In genomic region chr15:77368148-77368547, GRCm38 (mm10) we compare ENCODE assay signal across 8 mouse cellular contexts. TPM values are rescaled to one million over a fixed set of nuclear protein-coding genes. Genes with fewer than 3 reads are reported as not detected.
DNase-seq lines count a peak whose midpoint lies in the region; ATAC-seq and TF ChIP-seq lines count a peak whose summit lies in the region.

No protein-coding gene starts in this region.

- no peak overlapping the region for H3K4me3 ChIP-seq in forebrain, embryonic 14.5 days (ENCODE audit: low read depth, low read length)
- H3K4me3 ChIP-seq in liver, embryonic 15.5 days (replicated peaks), result no peak overlapping the region
- no peak overlapping the region for H3K4me3 ChIP-seq in neural tube, embryonic 12.5 days
- H3K4me3 ChIP-seq in stomach, postnatal 0 days (ENCODE audit: low read depth, low read length), result no peak overlapping the region

- H3K4me1 ChIP-seq in forebrain, embryonic 14.5 days (ENCODE audit: control insufficient read depth, insufficient read depth, low read length), result peaks cover 19% of the 10 kb centered on the region
- peaks cover 12% of the 10 kb centered on the region for H3K4me1 ChIP-seq in liver, embryonic 15.5 days (replicated peaks)
- peaks cover 21% of the 10 kb centered on the region; the same call in 1 of the 2 replicates for H3K4me1 ChIP-seq in neural tube, embryonic 12.5 days
- no peaks in the 10 kb centered on the region; the same call in 1 of the 2 replicates for H3K4me1 ChIP-seq in stomach, postnatal 0 days (replicated peaks; ENCODE audit: control insufficient read depth, insufficient read depth)

- TF ChIP-seq CTCF in stomach, postnatal 0 days (IDR thresholded peaks at IDR 0.05; ENCODE audit: low read depth), result peak; percentile 100

- H3K27ac ChIP-seq in forebrain, embryonic 14.5 days (ENCODE audit: low read depth, low read length), result peak overlapping the region; percentile 82
- no peak overlapping the region for H3K27ac ChIP-seq in liver, embryonic 15.5 days (replicated peaks)
- H3K27ac ChIP-seq in neural tube, embryonic 12.5 days, result no peak overlapping the region
- peak overlapping the region; percentile 14; the same call in 1 of the 2 replicates for H3K27ac ChIP-seq in stomach, postnatal 0 days (replicated peaks)

- H3K4me2 ChIP-seq in forebrain, embryonic 14.5 days (ENCODE audit: low read length), result peak overlapping the region; percentile 37; the same call in 1 of the 2 replicates
- peak overlapping the region; percentile 32; the same call in 1 of the 2 replicates for H3K4me2 ChIP-seq in liver, embryonic 15.5 days
- H3K4me2 ChIP-seq in neural tube, embryonic 12.5 days (replicated peaks), result peak overlapping the region; percentile 33; the same call in 1 of the 2 replicates
- peak overlapping the region; percentile 36 for H3K4me2 ChIP-seq in stomach, postnatal 0 days (replicated peaks; ENCODE audit: low read depth)

- H3K9me3 ChIP-seq in forebrain, embryonic 14.5 days (replicated peaks; ENCODE audit: control insufficient read depth, low read length), result no peaks in the 10 kb centered on the region
- H3K9me3 ChIP-seq in liver, embryonic 15.5 days (replicated peaks), result no peaks in the 10 kb centered on the region
- H3K9me3 ChIP-seq in neural tube, embryonic 12.5 days, result no peaks in the 10 kb centered on the region
- H3K9me3 ChIP-seq in stomach, postnatal 0 days (ENCODE audit: control insufficient read depth, low read length), result no peaks in the 10 kb centered on the region

- ATAC-seq in cerebellum, adult (ENCODE audit: insufficient number of reproducible peaks, low FRiP score, low TSS enrichment), result peak; percentile 64
- peak; percentile 76 for ATAC-seq in forebrain, embryonic 14.5 days
- ATAC-seq in liver, embryonic 15.5 days (ENCODE audit: insufficient read depth), result peak; percentile 53; the same call in 1 of the 2 replicates
- ATAC-seq in neural tube, embryonic 12.5 days (ENCODE audit: low FRiP score, low read depth), result 0 out of 2 replicates have a peak, but pooled peaks have one; percentile 26
- ATAC-seq in stomach, postnatal 0 days (ENCODE audit: low FRiP score, low TSS enrichment), result peak; percentile 84

- no peak for TF ChIP-seq EP300 in stomach, postnatal 0 days (optimal IDR thresholded peaks at IDR 0.05)

- WGBS in forebrain, embryonic 14.5 days, result under 1% methylated on average over 13 of the region's 13 CpGs
- WGBS in liver, embryonic 15.5 days (ENCODE audit: insufficient replicate concordance), result 0% methylated on average over 13 of the region's 13 CpGs
- WGBS in neural tube, embryonic 12.5 days, result 1% methylated on average over 13 of the region's 13 CpGs
- under 1% methylated on average over 13 of the region's 13 CpGs for WGBS in stomach, postnatal 0 days

- peak; percentile 95 for DNase-seq in ES-CJ7 (ENCODE audit: low read depth, low spot score)
- peak; percentile 96 for DNase-seq in forebrain, embryonic 14.5 days (ENCODE audit: low spot score)
- peak; percentile 98 to 99 for DNase-seq in heart, postnatal 10 days
- DNase-seq in kidney, postnatal 4 days, result peak; percentile 98 to 99
- peak; percentile 97 for DNase-seq in stomach, postnatal 0 days (ENCODE audit: low spot score)

- H3K9ac ChIP-seq in forebrain, embryonic 14.5 days (ENCODE audit: low read length), result peak overlapping the region; percentile 46
- no peak overlapping the region for H3K9ac ChIP-seq in liver, embryonic 15.5 days
- H3K9ac ChIP-seq in neural tube, embryonic 12.5 days, result no peak overlapping the region
- 0 out of 2 replicates have a peak overlapping the region, but pooled peaks have one; percentile 18 for H3K9ac ChIP-seq in stomach, postnatal 0 days (ENCODE audit: low read length)

- intact Hi-C loops in heart, postnatal 10 days (cut with DNase I), result loop anchor here (2.0 to 5.0 kb wide), 3 partner anchors 266 to 396 kb away; no protein-coding TSS in a partner anchor

- H3K36me3 ChIP-seq in forebrain, embryonic 14.5 days (ENCODE audit: control insufficient read depth, insufficient read depth, low read length), result no peaks in the 10 kb centered on the region
- no peaks in the 10 kb centered on the region for H3K36me3 ChIP-seq in liver, embryonic 15.5 days (replicated peaks)
- no peaks in the 10 kb centered on the region for H3K36me3 ChIP-seq in neural tube, embryonic 12.5 days
- H3K36me3 ChIP-seq in stomach, postnatal 0 days (ENCODE audit: control insufficient read depth, insufficient read depth, low read length), result no peaks in the 10 kb centered on the region

- no peaks in the 10 kb centered on the region for H3K27me3 ChIP-seq in forebrain, embryonic 14.5 days (replicated peaks; ENCODE audit: control insufficient read depth, insufficient read depth, low read length)
- H3K27me3 ChIP-seq in liver, embryonic 15.5 days, result peaks cover 13% of the 10 kb centered on the region
- H3K27me3 ChIP-seq in neural tube, embryonic 12.5 days (replicated peaks), result no peaks in the 10 kb centered on the region
- H3K27me3 ChIP-seq in stomach, postnatal 0 days (ENCODE audit: control insufficient read depth, insufficient read depth, low read length), result no peaks in the 10 kb centered on the region

RNA-seq across cellular contexts. Expression of gene Apol7a, which starts 30.8 kb away (rescaled TPM):
- polyA plus RNA-seq in forebrain, embryonic 14.5 days (2014; fragmentation: Nextera tagmentation; extraction: Ambion mirVana), result not detected in 2 replicates
- total RNA-seq in heart, postnatal 10 days (2021), result under 1 TPM; 0.17 to 0.34 TPM
- 1.8 and 2.6 TPM in 2 replicates for polyA plus RNA-seq in liver, embryonic 15.5 days (2015; fragmentation: Nextera tagmentation; extraction: Ambion mirVana)
- not detected in 2 replicates for polyA plus RNA-seq in neural tube, embryonic 12.5 days (2016; fragmentation: Nextera tagmentation; extraction: Ambion mirVana)
- 12.7 and 14.5 TPM in 2 replicates for polyA plus RNA-seq in stomach, postnatal 0 days (2015; fragmentation: Nextera tagmentation; extraction: Ambion mirVana)

RNA-seq across cellular contexts. Expression of gene Apol9a, which starts 42.8 kb away (rescaled TPM):
- polyA plus RNA-seq in forebrain, embryonic 14.5 days (2014; fragmentation: Nextera tagmentation; extraction: Ambion mirVana), result not detected in 2 replicates
- total RNA-seq in heart, postnatal 10 days (2021), result under 1 TPM in 1 of 2 experiments, not detected in 1; 0.17 TPM
- 0.07 TPM in 1 of 2 replicates, not detected in the other for polyA plus RNA-seq in liver, embryonic 15.5 days (2015; fragmentation: Nextera tagmentation; extraction: Ambion mirVana)
- 0.24 TPM in 1 of 2 replicates, not detected in the other for polyA plus RNA-seq in neural tube, embryonic 12.5 days (2016; fragmentation: Nextera tagmentation; extraction: Ambion mirVana)
- 2.3 and 3.1 TPM in 2 replicates for polyA plus RNA-seq in stomach, postnatal 0 days (2015; fragmentation: Nextera tagmentation; extraction: Ambion mirVana)

Comparison
In these comparisons a context has a peak if more than half of its experiments do, and no peak if none do; other contexts are left out.
1. ATAC-seq: peak in every context shown above with its lines; median percentile 84 in stomach, postnatal 0 days; 76 in forebrain, embryonic 14.5 days; 64 in cerebellum, adult; 53 in liver, embryonic 15.5 days; 26 in neural tube, embryonic 12.5 days.
2. H3K27ac ChIP-seq: peak in forebrain, embryonic 14.5 days (single experiment) and stomach, postnatal 0 days (single experiment); none in liver, embryonic 15.5 days (single experiment) and neural tube, embryonic 12.5 days (single experiment).
3. H3K9ac ChIP-seq: peak in forebrain, embryonic 14.5 days (single experiment) and stomach, postnatal 0 days (single experiment); none in liver, embryonic 15.5 days (single experiment) and neural tube, embryonic 12.5 days (single experiment).
4. Peak in every context shown above with its lines, with median percentiles within 50 percentile points of each other: DNase-seq and H3K4me2 ChIP-seq.